Mouse (Mus musculus) gastrocnemius, postnatal 14 days (tissue): ENCODE measurements around the gene Nsd1. TPM values are rescaled to one million over a fixed set of nuclear protein-coding genes. Genes with fewer than 3 reads are reported as not detected.
A peak's percentile ranks its signal among the peaks of the same experiment; 100 is the strongest.

Experiments used
- DNase-seq: peaks from one replicate; pipeline ENCODE4 v3.0.0; 2021; ENCODE audit warnings: mixed read lengths
- intact Hi-C: fragments of 180-260 bp; cut with DNase I; formaldehyde crosslinking; loops from one replicate; pipeline ENCODE4 v1.15.1; 2025; ENCODE audit warnings: low total_unique reads
- total RNA-seq, 2 experiments: library from RNA; stranded (reverse); gene quantifications; 2 replicates each; pipeline ENCODE4 v1.2.3; 2021

Gene Nsd1
- total RNA-seq, 2 experiments from 2014 or later = 55.6 to 59.2 TPM

- DNase-seq = no peak
- intact Hi-C loops = no loop called here
Observed at GRCm38 (mm10) chr13:55322130-55322825, 112.7 kb downstream of the Nsd1 start.

GRCm38 (mm10) chr13:55325596-55325995 lies 116.0 kb downstream of the Nsd1 start:
- intact Hi-C loops = no loop called here
- no peak for DNase-seq

- no peak for DNase-seq
Observed at GRCm38 (mm10) chr13:55327169-55327568, 117.6 kb downstream of the Nsd1 start.

GRCm38 (mm10) chr13:55327633-55328032 lies 118.1 kb downstream of the Nsd1 start:
- intact Hi-C loops = no loop called here
- peak; percentile 81 for DNase-seq

More at GRCm38 (mm10) chr13:55327169-55327568, 117.6 kb downstream of the Nsd1 start:
- intact Hi-C loops = no loop called here

- intact Hi-C loops = no loop called here
- no peak for DNase-seq
Observed at GRCm38 (mm10) chr13:55328171-55328570, 118.6 kb downstream of the Nsd1 start.

- intact Hi-C loops = no loop called here
- no peak for DNase-seq
Observed at GRCm38 (mm10) chr13:55328641-55329040, 119.1 kb downstream of the Nsd1 start.

GRCm38 (mm10) chr13:55329109-55329682 lies 119.6 kb downstream of the Nsd1 start:
- DNase-seq = peak; percentile 51
- intact Hi-C loops = no loop called here

GRCm38 (mm10) chr13:55329683-55330566 lies 120.3 kb downstream of the Nsd1 start, which contains the start of gene Mxd3:
TSS of gene Mxd3 (minus strand) at chr13:55329823.
- DNase-seq = peak; percentile 82
- intact Hi-C loops = no loop called here

GRCm38 (mm10) chr13:55330567-55331400 lies 121.2 kb downstream of the Nsd1 start:
- intact Hi-C loops = no loop called here
- DNase-seq = no peak

- intact Hi-C loops = no loop called here
Observed at GRCm38 (mm10) chr13:55332331-55332730, 122.7 kb downstream of the Nsd1 start.

GRCm38 (mm10) chr13:55335701-55336100 lies 126.1 kb downstream of the Nsd1 start:
- intact Hi-C loops = no loop called here

More at GRCm38 (mm10) chr13:55332331-55332730, 122.7 kb downstream of the Nsd1 start:
- no peak for DNase-seq

GRCm38 (mm10) chr13:55337341-55337975 lies 127.9 kb downstream of the Nsd1 start:
- intact Hi-C loops = no loop called here
- no peak for DNase-seq

More at GRCm38 (mm10) chr13:55335701-55336100, 126.1 kb downstream of the Nsd1 start:
- no peak for DNase-seq

- intact Hi-C loops = no loop called here
Observed at GRCm38 (mm10) chr13:55338131-55339054, 128.8 kb downstream of the Nsd1 start.

GRCm38 (mm10) chr13:55339259-55339658 lies 129.7 kb downstream of the Nsd1 start:
- no peak for DNase-seq
- intact Hi-C loops = no loop called here

More at GRCm38 (mm10) chr13:55338131-55339054, 128.8 kb downstream of the Nsd1 start:
- no peak for DNase-seq

- intact Hi-C loops = no loop called here
- DNase-seq = no peak
Observed at GRCm38 (mm10) chr13:55342469-55342868, 132.9 kb downstream of the Nsd1 start.

- intact Hi-C loops = no loop called here
- no peak for DNase-seq
Observed at GRCm38 (mm10) chr13:55344286-55344685, 134.7 kb downstream of the Nsd1 start.

GRCm38 (mm10) chr13:55346745-55347144 lies 137.2 kb downstream of the Nsd1 start:
- intact Hi-C loops = no loop called here
- no peak for DNase-seq

- no peak for DNase-seq
- intact Hi-C loops = no loop called here
Observed at GRCm38 (mm10) chr13:55361145-55361544, 151.6 kb downstream of the Nsd1 start.
